Mouse (Mus musculus) G1E-ER4 (cell line): ENCODE data around the gene Fhad1. TPM values are rescaled to one million over a fixed set of nuclear protein-coding genes. Genes with fewer than 3 reads are reported as not detected.

Source experiments
- GATA1 ChIP-seq: IDR thresholded peaks from one replicate; pipeline ENCODE4 v1.8.0; 2012; ENCODE audit warnings: low read length, inconsistent platforms
- polyA plus RNA-seq: library from polyadenylated mRNA; stranded (reverse); fragments of >175 nt; gene quantifications from 2 replicates; pipeline ENCODE4 v1.2.3, GENCODE M21; 2012

Fhad1 gene
- polyA plus RNA-seq, 1 experiment, result not detected

DNA sequence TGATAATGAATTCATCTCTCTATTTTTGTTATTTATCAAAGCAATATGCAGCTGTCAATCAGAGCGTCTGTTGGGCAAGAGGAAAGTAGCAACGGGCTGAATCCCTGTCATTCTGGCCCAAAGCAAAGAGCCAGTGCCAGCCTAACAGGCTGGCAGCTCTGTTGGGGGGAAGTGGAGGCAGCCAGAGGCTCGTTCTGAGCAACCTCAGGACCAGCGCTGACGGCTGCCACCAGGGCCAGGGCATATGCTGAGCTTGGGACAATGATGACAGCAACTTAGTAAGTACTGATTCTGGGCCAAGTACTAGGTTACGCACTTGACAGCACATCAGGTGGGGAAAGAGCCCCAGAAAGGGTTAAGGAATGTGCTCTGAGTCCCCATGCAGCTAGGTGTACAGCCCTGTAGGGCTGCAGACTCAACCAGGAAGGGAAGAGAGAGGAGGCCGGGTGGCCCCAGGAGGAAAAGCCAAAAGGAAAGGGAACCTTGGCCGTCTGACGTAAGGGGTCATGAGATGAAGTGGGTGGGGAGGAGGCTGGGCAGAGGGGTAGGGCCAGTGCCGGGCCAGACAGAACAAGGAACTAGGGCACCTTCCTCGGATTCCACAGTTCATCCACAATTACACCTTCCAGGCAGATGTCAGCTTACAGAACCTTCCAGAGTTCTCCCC is 144.1 kb downstream of the Fhad1 start:
- no peak for TF ChIP-seq GATA1

DNA sequence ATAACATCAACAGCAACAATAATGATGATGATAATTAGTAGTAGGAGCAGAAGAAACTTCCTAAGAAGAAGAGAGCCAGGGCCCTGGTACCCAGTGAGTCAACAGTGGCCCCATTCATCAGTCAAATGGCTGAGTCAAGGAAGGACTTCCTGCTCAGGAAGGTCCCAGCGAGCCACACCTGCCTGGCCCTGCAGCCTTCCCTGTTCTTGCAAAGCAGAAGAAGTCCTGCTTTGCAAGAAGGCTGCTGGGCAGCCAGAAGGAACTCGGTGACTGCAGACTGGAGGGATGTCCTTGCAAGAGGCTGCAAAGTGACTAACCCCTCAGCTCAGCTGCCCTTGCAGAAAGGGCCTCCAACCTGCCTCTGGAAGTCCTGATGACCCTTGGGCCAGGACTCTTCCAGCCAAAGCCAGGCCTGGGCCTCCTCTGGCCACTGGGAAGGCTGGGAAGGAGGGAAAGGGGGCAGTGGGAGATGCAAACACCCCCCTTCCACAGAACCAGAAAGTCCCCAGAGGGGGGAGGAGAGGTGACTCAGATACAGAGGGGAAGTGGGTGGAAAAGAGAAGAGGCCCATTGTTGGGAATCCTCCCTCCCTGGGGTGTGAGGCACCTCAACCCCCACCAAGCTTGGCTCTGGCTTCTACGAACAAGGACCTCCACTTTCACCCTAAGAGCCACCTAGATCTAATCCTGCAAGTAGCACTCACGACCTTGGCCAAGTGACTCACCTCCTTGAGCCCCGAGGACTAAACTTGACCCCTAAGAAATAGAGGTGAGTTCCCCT is 145.3 kb downstream of the Fhad1 start:
- no peak for TF ChIP-seq GATA1

DNA sequence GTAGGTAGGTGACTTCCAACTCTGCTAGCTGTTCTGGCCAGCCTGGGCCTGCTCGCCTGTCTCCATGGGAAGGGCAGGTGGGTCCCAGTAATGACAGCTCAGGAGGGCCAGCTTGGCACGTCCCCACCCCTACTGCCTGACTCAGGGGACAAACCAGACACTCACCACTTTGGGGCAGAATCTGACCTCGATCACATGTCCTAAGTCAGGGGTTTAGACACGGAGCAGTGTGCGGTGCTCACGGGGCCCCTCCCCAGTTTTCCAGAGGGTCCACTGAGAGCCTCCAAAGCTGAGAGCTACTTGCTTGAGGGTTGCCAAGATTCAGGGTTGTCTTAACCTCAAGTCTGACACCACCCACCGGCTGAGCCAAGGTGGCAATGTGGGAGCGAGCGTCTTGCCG is 146.8 kb downstream of the Fhad1 start:
- TF ChIP-seq GATA1, result no peak

DNA sequence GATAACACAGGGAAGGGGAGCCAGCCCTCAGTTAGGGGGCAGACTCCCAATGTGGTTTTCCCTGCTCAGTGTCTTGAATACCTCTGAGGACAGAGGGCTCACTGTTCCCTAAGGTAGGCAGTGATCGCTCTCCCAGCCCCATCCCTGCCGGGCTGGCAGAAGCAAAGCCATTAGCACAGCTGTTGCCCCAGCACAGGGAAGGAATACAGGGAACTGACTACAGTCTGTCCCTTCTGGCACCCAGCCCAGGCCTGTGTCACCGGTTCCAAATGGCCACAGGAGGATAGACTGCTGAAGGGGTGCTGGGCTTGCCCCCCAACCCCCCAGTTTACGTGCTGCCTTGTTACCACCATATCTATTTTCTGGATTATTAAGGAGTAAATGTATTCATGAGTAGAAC is 147.4 kb downstream of the Fhad1 start:
- no peak for TF ChIP-seq GATA1

DNA sequence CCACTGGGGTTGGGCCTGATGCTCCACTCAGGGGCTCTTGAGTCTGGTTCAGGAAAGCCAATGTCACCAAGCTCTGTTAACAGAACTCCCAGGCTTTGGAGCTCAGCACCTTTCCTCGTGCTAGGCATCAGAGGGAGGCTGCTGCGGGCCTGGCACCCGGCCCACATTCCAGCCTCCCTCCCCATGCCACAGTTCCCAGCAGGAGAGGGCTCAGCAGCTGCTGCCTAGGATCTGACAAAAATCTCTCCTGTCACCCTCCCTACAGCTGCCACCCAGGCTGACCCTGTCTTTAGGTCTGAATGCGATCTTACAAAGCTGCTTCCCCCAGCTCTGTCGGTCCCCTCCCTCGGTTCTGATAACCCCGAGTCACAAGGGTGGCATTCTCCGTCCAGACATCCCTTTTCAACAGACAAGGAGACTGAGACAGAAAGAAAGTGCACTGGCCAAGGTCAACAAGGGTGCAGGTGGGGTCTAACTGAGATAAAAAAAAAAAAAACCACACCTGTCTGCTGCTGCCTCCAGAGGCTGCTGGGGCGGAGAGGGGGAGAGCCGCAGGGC is 147.9 kb downstream of the Fhad1 start:
- no peak for TF ChIP-seq GATA1

DNA sequence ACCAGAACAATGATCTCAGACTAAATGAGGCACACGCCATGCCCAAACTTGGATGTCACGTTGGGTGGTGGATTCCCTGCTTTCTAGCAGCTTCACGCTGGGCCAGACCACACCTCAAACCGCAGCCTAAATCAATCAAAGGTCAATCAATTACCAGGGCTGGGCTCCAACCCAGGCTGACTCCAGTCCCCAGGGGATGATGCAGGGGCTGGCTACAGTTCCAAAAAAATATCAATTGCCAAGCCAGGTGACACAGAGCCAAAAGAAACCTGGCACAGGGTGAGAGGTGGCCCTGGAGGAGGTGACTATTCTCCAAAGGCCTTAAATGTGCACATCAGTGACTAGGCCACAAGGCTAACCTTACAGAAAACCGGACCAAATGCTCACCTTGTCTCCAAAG is 149.3 kb downstream of the Fhad1 start:
- no peak for TF ChIP-seq GATA1

DNA sequence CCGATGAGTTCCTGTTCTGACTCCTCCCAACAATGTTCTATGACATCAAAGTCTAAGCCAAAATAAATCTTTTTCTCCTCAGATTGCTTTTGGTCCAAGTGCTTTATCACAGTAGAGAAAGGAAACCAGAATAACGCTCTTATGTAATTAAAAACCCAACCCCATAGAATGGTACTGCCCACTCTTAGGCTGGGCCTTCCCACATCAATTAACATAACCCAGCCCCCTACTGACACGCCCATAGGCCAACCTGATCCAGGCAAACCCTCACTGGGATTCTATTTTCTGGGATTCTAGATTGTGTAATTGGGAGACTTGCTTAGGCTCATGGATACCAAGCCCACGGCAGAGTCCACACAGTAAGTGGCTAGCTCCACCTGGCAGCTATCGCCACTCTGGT is 149.9 kb downstream of the Fhad1 start:
- TF ChIP-seq GATA1, result no peak

DNA sequence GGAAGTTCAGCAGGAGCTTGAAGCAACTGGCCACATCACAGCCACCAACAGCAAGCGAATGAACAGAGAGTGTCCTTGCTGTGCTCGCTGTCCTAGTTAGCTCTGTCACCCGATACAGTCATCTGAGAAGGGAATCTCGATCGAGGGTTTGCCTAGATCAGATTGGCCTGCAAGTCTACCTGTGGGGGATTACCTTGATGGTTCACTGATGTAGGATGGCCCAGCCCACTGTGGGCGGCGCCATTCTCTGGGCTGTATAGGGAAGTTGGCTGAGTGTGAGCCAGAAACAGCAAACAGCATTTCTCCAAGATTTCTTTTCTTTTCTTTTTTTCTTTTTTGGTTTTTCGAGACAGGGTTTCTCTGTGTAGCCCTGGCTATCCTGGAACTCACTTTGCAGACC is 150.4 kb downstream of the Fhad1 start:
- no peak for TF ChIP-seq GATA1

DNA sequence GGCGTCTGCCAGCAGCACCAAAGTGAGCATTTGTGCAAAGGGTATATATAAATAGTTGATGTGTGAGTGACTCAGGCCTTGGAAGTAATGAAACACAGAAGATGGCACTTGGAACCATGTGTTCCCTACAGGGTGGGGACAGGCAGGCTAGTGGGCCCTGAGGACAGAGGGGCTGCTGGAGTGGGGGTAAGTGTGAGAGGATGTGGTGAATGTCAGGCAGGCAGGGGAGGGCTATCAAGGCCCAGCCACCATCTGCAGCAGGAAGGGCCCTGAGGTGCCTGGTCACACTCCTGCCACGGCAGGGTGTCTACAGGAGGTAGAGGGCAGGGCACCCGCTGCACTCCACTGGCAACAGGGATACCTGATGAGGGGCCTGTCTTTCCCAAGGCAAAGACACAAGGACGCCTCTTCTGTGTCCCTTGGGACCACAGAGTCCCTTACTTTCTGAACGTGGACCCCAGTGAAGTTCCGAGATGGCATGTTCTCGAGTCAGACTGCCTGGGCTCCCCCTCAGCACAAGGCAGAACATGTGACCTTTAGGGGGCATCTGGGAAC is 151.1 kb downstream of the Fhad1 start:
- no peak for TF ChIP-seq GATA1

DNA sequence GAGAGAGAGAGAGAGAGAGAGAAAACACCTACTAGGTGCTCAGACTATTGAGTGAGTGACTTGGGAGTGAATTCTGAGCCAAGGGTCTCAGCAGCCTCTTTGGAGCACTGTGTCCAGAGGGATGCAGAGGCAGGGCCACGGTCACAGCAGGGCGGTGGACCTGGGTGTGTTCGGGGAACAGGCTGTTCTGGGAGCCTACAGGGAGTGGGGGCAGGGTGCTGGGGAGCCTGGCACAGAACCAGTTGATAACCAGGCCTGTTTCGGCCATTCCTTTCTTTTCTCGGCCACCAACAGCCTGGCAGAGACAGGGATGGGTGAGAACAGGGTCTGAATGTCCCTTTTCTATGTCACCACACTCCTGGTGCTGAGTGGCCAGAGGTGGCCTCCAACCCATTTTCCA is 152.0 kb downstream of the Fhad1 start:
- TF ChIP-seq GATA1, result no peak

DNA sequence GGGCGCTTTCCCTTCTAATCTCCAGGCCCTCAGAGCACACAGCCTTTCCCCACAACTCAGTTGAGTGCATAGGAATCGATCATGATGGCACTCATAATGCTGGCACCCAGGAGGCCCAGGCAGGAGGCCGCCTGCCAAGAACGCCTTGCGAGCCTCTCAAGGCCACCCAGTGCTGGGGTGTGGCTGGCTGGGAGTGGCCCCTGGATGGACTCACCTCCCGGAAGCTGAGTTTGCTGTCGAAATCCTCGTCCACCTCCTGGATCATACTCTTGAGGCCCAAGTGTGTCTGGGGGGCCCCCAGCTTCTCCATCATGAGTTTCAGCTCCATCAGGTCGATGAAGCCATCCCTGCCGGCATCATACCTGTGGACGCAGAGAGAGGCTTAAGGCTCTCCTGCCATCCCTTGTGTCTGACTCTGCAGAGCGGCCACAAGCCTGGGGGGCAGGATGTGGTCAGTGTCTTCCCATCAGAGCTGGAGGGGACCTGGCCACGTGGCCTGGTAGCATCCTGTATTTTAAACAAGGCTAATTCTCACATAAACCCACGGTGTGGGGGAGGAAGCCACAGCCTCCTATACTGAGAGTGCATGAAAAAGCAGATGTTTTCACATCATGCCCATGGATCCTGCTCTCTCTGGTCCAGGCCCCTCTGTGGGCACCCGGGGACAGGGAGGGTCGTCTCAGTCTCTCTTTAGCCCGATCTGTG is 153.1 kb downstream of the Fhad1 start:
- TF ChIP-seq GATA1, result no peak

DNA sequence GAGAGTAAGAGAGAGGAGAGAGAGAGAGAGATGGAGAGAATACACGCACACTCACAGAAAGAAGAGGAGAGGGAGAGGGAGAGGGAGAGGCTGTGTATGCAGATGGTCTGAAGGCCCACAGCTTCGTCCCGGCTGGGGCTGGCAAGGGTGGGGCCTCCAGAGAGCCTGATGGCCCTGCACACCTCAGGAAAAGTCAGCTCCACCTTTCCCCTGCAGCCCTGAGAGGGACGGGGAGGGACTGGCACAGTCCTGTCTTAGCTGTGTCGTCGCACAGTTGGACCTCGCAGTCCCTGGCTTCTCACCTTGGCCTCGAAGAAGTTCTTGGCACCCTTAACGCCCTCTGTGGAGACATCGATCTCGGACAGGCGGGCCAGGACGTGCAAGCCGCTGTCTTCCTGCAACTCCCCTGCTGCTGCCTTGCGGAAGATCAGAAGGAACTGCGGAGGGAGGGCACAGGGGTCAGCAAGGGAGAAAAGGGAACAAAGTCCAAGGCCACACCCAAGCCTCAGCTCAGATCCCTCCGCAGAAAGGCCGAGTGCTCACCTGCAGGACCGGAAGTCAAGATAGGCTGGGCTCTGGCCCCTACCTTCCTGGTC is 154.5 kb downstream of the Fhad1 start:
- no peak for TF ChIP-seq GATA1

DNA sequence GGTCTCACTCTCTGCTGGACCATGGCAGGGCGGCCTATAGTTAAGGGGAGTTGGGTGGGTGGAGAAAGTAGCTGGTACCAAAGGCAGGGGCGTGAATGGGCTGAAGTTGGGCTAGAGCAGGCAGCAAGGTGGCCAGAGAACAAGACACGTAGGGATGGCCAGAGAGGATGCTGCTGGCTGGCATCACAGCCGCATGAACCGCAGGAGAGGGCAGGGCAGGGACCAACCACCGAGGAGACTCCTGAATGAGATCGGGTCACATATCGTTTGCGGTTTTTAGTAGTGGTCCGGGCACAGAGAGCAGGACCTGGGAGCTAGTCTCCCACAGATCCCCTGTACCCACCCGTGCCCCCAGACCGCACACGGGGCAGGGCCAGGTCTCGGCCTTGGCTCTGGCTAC is 155.5 kb downstream of the Fhad1 start:
- TF ChIP-seq GATA1, result no peak

DNA sequence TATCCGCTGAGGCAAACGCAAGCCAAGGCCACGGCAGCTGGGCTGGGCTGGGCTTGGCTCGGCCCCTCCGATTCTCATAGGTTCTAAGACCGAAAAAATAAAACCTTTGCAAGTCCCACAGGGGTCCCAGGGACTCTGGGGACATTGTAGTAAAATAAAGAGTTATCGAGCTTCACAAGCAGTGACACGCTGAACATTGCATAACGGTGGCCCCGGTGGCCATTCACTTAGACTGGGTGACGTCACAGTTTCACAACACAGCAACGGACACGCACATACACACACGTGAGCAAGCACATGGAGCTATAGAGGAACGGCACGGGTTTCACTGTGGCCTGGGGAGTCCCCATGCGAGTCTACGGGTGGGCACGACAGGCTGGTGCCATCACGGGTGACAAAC is 156.4 kb downstream of the Fhad1 start:
- no peak for TF ChIP-seq GATA1

DNA sequence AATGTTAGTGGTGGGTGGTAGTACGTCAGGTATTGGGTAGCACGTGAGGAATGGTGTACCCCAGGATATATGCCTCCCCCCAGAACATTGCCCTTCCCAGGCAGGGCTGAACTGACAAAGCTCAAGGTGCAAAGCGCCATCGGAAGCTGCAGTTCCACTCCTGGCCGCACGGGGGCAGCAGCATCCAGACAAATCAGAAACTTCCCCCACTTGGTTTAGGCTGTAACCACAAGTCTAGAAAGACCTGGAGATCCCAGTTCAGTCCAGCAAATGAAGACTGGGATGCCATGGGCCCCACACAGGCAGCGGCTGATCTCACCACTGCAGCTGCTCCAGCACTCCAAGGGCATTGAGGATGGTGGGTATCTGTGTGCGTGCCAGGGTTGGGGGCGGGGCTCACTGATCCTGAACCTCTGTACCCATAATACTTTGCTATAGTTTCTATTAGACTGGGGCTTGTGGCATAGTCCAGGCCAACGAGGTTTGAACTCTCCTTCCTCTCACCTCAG is 157.4 kb downstream of the Fhad1 start:
- TF ChIP-seq GATA1, result no peak

DNA sequence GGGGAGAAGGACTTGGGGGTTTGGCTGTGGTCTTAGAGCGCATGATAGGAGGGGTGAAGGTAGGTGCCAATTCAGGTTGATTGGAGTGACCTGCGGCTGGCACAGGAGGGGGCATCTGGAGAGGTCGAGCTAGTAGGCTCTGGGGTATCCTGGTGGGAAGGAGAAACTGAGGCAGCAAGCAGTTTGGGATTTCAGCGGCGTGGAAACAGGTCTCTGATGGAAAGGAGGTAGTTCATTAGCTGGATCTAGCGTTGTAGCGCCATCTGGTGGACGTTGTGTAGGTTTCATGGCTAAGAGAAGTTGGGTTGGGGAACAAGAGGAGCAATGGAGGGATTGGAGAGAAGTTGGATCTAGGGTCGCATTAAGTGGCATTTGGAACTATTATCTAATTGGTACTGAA is 161.4 kb downstream of the Fhad1 start:
- TF ChIP-seq GATA1, result no peak
